Mouse (Mus musculus): ENCODE results near the gene Krtap10-4. TPM values are rescaled to one million over a fixed set of nuclear protein-coding genes. Genes with fewer than 3 reads are reported as not detected.

The Krtap10-4 gene
- polyA plus RNA-seq (2017; shearing (Covaris generic)): not detected

GRCm38 (mm10) chr10:77826951-77827350 lies at the start of gene Krtap10-4:
Krtap10-4 (minus strand) TSS chr10:77827095.

GRCm38 (mm10) chr10:77861675-77862074 lies 34.8 kb upstream of the Krtap10-4 start, which contains the start of gene Gm3285:
Gm3285 (plus strand) TSS chr10:77861975.

DNA sequence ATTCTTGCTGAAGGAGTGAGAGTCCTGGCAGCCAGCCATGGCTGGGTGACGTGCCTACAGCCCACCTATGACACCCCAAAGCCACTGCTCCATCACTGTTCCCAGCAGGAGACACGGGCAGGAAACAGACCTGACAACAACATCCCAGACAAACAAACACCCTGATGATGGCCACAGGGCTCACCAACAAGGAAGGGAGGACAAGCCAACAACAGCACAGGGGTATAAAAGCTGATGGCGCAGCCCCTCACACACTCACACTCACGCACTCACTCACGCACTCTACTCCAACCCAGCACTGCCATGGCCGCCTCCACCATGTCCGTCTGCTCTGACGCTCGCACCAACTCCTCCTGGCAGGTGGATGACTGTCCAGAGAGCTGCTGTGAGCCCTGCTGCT lies 25.7 kb upstream of the Krtap10-4 start, which contains the start of gene Gm10318:
TSS of gene Gm10318 (plus strand) at position 301 of the 400 bp plus-strand sequence.

DNA sequence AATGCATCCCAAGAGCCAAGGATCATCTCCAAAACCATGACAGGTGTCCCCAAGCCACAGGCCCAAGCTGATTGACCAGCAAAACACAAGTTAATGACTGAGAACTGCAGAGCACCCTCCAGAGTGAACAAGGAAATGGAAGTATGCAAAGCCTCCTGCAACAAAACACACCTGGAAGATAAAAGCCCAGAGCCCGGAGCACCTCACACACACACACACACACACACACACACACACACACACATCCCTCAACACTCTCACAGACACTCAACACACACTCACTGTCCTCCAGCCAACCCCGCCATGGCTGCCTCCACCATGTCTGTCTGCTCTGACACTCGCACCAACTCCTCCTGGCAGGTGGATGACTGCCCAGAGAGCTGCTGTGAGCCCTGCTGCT lies 19.6 kb upstream of the Krtap10-4 start, which contains the start of gene Gm36176:
TSS of gene Gm36176 (plus strand) at position 301 of the 400 bp plus-strand sequence.

GRCm38 (mm10) chr10:77835647-77836046 lies 8.8 kb upstream of the Krtap10-4 start, which contains the start of gene Krtap10-10:
Krtap10-10 (plus strand) TSS chr10:77835947.

GRCm38 (mm10) chr10:77814382-77814781 lies 12.5 kb downstream of the Krtap10-4 start, which contains the start of gene Gm2696:
Gm2696 (plus strand) TSS chr10:77814682.

GRCm38 (mm10) chr10:77811743-77812142 lies 15.2 kb downstream of the Krtap10-4 start, which contains the start of gene Gm9507:
Gm9507 (minus strand) TSS chr10:77811843.

GRCm38 (mm10) chr10:77798921-77799508 lies 27.9 kb downstream of the Krtap10-4 start, which contains the start of gene Gm19668:
Gm19668 (minus strand) TSS chr10:77799133.

GRCm38 (mm10) chr10:77794976-77795375 lies 31.9 kb downstream of the Krtap10-4 start, which contains the start of gene Gm9639:
Gm9639 (minus strand) TSS chr10:77795076.

DNA sequence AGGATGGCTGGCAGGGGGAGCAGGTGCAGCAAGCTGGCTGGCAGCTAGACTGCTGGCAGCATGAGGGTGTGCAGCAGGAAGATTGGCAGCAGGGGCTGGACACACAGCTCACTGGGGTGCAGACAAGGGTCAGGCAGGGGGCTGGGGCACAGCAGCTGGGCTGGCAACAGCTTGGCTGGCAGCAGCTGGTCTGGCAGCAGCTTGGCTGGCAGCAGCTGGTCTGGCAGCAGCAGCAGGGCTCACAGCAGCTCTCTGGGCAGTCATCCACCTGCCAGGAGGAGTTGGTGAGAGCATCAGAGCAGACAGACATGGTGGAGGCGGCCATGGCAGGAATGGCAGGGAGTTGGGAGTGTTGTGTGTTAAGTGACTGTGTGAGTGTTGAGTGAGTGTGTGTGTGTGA lies 39.0 kb downstream of the Krtap10-4 start, which contains the start of gene Gm7137:
TSS of gene Gm7137 (minus strand) at position 325 of the 400 bp plus-strand sequence.

DNA sequence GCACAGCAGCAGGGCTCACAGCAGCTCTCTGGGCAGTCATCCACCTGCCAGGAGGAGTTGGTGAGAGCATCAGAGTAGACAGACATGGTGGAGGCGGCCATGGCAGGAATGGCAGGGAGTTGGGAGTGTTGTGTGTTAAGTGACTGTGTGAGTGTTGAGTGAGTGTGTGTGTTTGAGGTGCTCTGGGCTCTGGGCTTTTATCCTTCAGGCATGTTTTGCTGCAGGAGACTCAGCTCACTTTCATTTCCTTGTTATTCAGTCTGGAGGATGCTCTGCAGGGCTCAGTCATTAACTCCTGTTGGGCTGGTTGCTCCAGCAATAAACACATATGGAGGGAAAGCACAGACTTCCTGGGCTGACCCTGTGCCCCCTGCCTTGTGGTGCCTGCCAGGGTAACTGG lies 44.5 kb downstream of the Krtap10-4 start, which contains the start of gene Gm3250:
TSS of gene Gm3250 (minus strand) at position 101 of the 400 bp plus-strand sequence.

DNA sequence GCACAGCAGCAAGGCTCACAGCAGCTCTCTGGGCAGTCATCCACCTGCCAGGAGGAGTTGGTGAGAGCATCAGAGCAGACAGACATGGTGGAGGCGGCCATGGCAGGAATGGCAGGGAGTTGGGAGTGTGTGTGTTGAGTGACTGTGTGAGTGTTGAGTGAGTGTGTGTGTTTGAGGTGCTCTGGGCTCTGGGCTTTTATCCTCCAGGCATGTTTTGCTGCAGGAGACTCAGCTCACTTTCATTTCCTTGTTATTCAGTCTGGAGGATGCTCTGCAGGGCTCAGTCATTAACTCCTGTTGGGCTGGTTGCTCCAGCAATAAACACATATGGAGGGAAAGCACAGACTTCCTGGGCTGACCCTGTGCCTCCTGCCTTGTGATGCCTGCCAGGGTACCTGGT lies 50.1 kb downstream of the Krtap10-4 start, which contains the start of gene Gm7138:
TSS of gene Gm7138 (minus strand) at position 101 of the 400 bp plus-strand sequence.

Other genes starting within 250 kb of the Krtap10-4 start
- gene Pttg1ip, start 245.4 kb downstream of the Krtap10-4 start, polyA plus RNA-seq (2017; shearing (Covaris generic)): 86.6 TPM
- 103 TPM for gene Sumo3, start 221.0 kb downstream of the Krtap10-4 start, polyA plus RNA-seq (2017; shearing (Covaris generic))
- not detected for gene Gm49325, start 220.9 kb downstream of the Krtap10-4 start, polyA plus RNA-seq (2017; shearing (Covaris generic))
- gene Ube2g2, start 204.8 kb downstream of the Krtap10-4 start, polyA plus RNA-seq (2017; shearing (Covaris generic)): 54.5 TPM
- 0.70 TPM for gene Tspear, start 140.5 kb downstream of the Krtap10-4 start, polyA plus RNA-seq (2017; shearing (Covaris generic))
- not detected for gene Gm19402, start 136.3 kb downstream of the Krtap10-4 start, polyA plus RNA-seq (2017; shearing (Covaris generic))
- not detected for gene Gm9508, start 129.9 kb downstream of the Krtap10-4 start, polyA plus RNA-seq (2017; shearing (Covaris generic))
- gene Gm10272, start 120.5 kb downstream of the Krtap10-4 start, polyA plus RNA-seq (2017; shearing (Covaris generic)): not detected
- not detected for gene Gm10024, start 115.6 kb downstream of the Krtap10-4 start, polyA plus RNA-seq (2017; shearing (Covaris generic))
- gene Gm10142, start 111.3 kb downstream of the Krtap10-4 start, polyA plus RNA-seq (2017; shearing (Covaris generic)): not detected
- not detected for gene Krtap12-1, start 106.5 kb downstream of the Krtap10-4 start, polyA plus RNA-seq (2017; shearing (Covaris generic))
- gene Gm10100, start 100.6 kb downstream of the Krtap10-4 start, polyA plus RNA-seq (2017; shearing (Covaris generic)): not detected
- gene Gm18596, start 84.5 kb downstream of the Krtap10-4 start, polyA plus RNA-seq (2017; shearing (Covaris generic)): not detected
- gene Gm9736, start 75.7 kb downstream of the Krtap10-4 start, polyA plus RNA-seq (2017; shearing (Covaris generic)): not detected
- not detected for gene Gm3233, start 67.4 kb downstream of the Krtap10-4 start, polyA plus RNA-seq (2017; shearing (Covaris generic))
- gene Gm3238, start 55.8 kb downstream of the Krtap10-4 start, polyA plus RNA-seq (2017; shearing (Covaris generic)): not detected
- not detected for gene Gm7138, start 50.2 kb downstream of the Krtap10-4 start, polyA plus RNA-seq (2017; shearing (Covaris generic))
- not detected for gene Gm3250, start 44.6 kb downstream of the Krtap10-4 start, polyA plus RNA-seq (2017; shearing (Covaris generic))
- gene Gm7137, start 38.9 kb downstream of the Krtap10-4 start, polyA plus RNA-seq (2017; shearing (Covaris generic)): not detected
- not detected for gene Gm9639, start 32.0 kb downstream of the Krtap10-4 start, polyA plus RNA-seq (2017; shearing (Covaris generic))
- gene Gm19668, start 28.0 kb downstream of the Krtap10-4 start, polyA plus RNA-seq (2017; shearing (Covaris generic)): not detected
- not detected for gene Gm9507, start 15.3 kb downstream of the Krtap10-4 start, polyA plus RNA-seq (2017; shearing (Covaris generic))
- gene Gm2696, start 12.4 kb downstream of the Krtap10-4 start, polyA plus RNA-seq (2017; shearing (Covaris generic)): not detected
- gene Krtap10-10, start 8.9 kb upstream of the Krtap10-4 start, polyA plus RNA-seq (2017; shearing (Covaris generic)): not detected
- gene Gm36176, start 19.7 kb upstream of the Krtap10-4 start, polyA plus RNA-seq (2017; shearing (Covaris generic)): not detected
- not detected for gene Gm10318, start 25.8 kb upstream of the Krtap10-4 start, polyA plus RNA-seq (2017; shearing (Covaris generic))
- not detected for gene Gm3285, start 34.9 kb upstream of the Krtap10-4 start, polyA plus RNA-seq (2017; shearing (Covaris generic))
- gene Lrrc3, start 75.4 kb upstream of the Krtap10-4 start, polyA plus RNA-seq (2017; shearing (Covaris generic)): not detected
- 0.74 TPM for gene Trpm2, start 143.5 kb upstream of the Krtap10-4 start, polyA plus RNA-seq (2017; shearing (Covaris generic))
- 7.1 TPM for gene 1810043G02Rik, start 151.4 kb upstream of the Krtap10-4 start, polyA plus RNA-seq (2017; shearing (Covaris generic))
- 125 TPM for gene Pfkl, start 183.0 kb upstream of the Krtap10-4 start, polyA plus RNA-seq (2017; shearing (Covaris generic))
- not detected for gene Dnmt3l, start 214.9 kb upstream of the Krtap10-4 start, polyA plus RNA-seq (2017; shearing (Covaris generic))
- gene Aire, start 216.5 kb upstream of the Krtap10-4 start, polyA plus RNA-seq (2017; shearing (Covaris generic)): 0.32 TPM
- gene Icosl, start 242.2 kb upstream of the Krtap10-4 start, polyA plus RNA-seq (2017; shearing (Covaris generic)): 12.5 TPM

Data from effector memory CD4-positive, alpha-beta T cell, adult 5 months (primary cell).